Mouse (Mus musculus): Measurements from ENCODE around the gene Cckar. TPM values are rescaled to one million over a fixed set of nuclear protein-coding genes. Genes with fewer than 3 reads are reported as not detected.

Gene Cckar
- total RNA-seq (2015) (not detected in 2 replicates), total RNA-seq (2017) (not detected in 2 replicates)

GRCm38 (mm10) chr5:53707235-53708177 lies at the start of gene Cckar:
Cckar (minus strand) TSS chr5:53707705.
- no peak for ATAC-seq (ENCODE audit: poor library complexity, severe bottlenecking)

GRCm38 (mm10) chr5:53744061-53744460 lies 36.6 kb upstream of the Cckar start:
- ATAC-seq (ENCODE audit: poor library complexity, severe bottlenecking), result no peak

GRCm38 (mm10) chr5:53732933-53733332 lies 25.4 kb upstream of the Cckar start:
- no peak for ATAC-seq (ENCODE audit: poor library complexity, severe bottlenecking)

GRCm38 (mm10) chr5:53727606-53728005 lies 20.1 kb upstream of the Cckar start:
- ATAC-seq (ENCODE audit: poor library complexity, severe bottlenecking), result no peak

- ATAC-seq (ENCODE audit: poor library complexity, severe bottlenecking), result no peak
These were observed 18.5 kb upstream of the Cckar start for GRCm38 (mm10) chr5:53726011-53726410.

GRCm38 (mm10) chr5:53716462-53716861 lies 9.0 kb upstream of the Cckar start:
- no peak for ATAC-seq (ENCODE audit: poor library complexity, severe bottlenecking)

GRCm38 (mm10) chr5:53711277-53711676 lies 3.8 kb upstream of the Cckar start:
- no peak for ATAC-seq (ENCODE audit: poor library complexity, severe bottlenecking)

GRCm38 (mm10) chr5:53708191-53708590 lies 686 bp upstream of the Cckar start:
- ATAC-seq (ENCODE audit: poor library complexity, severe bottlenecking), result no peak

- no peak for ATAC-seq (ENCODE audit: poor library complexity, severe bottlenecking)
These were observed 4.8 kb downstream of the Cckar start for GRCm38 (mm10) chr5:53702686-53703085.

GRCm38 (mm10) chr5:53697794-53698193 lies 9.7 kb downstream of the Cckar start:
- no peak for ATAC-seq (ENCODE audit: poor library complexity, severe bottlenecking)

GRCm38 (mm10) chr5:53696701-53697100 lies 10.8 kb downstream of the Cckar start:
- no peak for ATAC-seq (ENCODE audit: poor library complexity, severe bottlenecking)

GRCm38 (mm10) chr5:53692662-53693061 lies 14.8 kb downstream of the Cckar start:
- no peak for ATAC-seq (ENCODE audit: poor library complexity, severe bottlenecking)

GRCm38 (mm10) chr5:53692100-53692499 lies 15.4 kb downstream of the Cckar start:
- no peak for ATAC-seq (ENCODE audit: poor library complexity, severe bottlenecking)

GRCm38 (mm10) chr5:53691577-53691976 lies 15.9 kb downstream of the Cckar start:
- ATAC-seq (ENCODE audit: poor library complexity, severe bottlenecking), result no peak

GRCm38 (mm10) chr5:53688326-53688725 lies 19.2 kb downstream of the Cckar start:
- no peak for ATAC-seq (ENCODE audit: poor library complexity, severe bottlenecking)

GRCm38 (mm10) chr5:53686379-53686778 lies 21.1 kb downstream of the Cckar start:
- ATAC-seq (ENCODE audit: poor library complexity, severe bottlenecking), result no peak

GRCm38 (mm10) chr5:53685623-53686022 lies 21.9 kb downstream of the Cckar start:
- no peak for ATAC-seq (ENCODE audit: poor library complexity, severe bottlenecking)

- ATAC-seq (ENCODE audit: poor library complexity, severe bottlenecking), result no peak
These were observed 23.1 kb downstream of the Cckar start for GRCm38 (mm10) chr5:53684417-53684816.

GRCm38 (mm10) chr5:53683916-53684315 lies 23.6 kb downstream of the Cckar start:
- no peak for ATAC-seq (ENCODE audit: poor library complexity, severe bottlenecking)

- no peak for ATAC-seq (ENCODE audit: poor library complexity, severe bottlenecking)
These were observed 27.9 kb downstream of the Cckar start for GRCm38 (mm10) chr5:53679651-53680050.

- no peak for ATAC-seq (ENCODE audit: poor library complexity, severe bottlenecking)
These were observed 29.3 kb downstream of the Cckar start for GRCm38 (mm10) chr5:53678036-53678767.

- no peak for ATAC-seq (ENCODE audit: poor library complexity, severe bottlenecking)
These were observed 30.8 kb downstream of the Cckar start for GRCm38 (mm10) chr5:53676671-53677070.
